Mouse (Mus musculus) liver, postnatal 0 days (tissue): ENCODE measurements around the gene Rapgef5. TPM values are rescaled to one million over a fixed set of nuclear protein-coding genes. Genes with fewer than 3 reads are reported as not detected.

Experiments
- ATAC-seq: fragments of 200-750 bp; cut with Nextera tagmentation; 2 replicates; pipeline ENCODE4 v1.8.0; 2017; ENCODE audit warnings: mild to moderate bottlenecking, moderate library complexity
- DNase-seq: peaks from one replicate; pipeline ENCODE4 v3.0.0-alpha.2; 2016
- H3K27ac ChIP-seq: fragments of 300-500 bp; sonication (generic); 2 replicates; pipeline ENCODE4 v1.5.1; 2014; ENCODE audit warnings: antibody characterized with exemption, moderate library complexity, mild to moderate bottlenecking, low read depth
- H3K27me3 ChIP-seq: fragments of 300-500 bp; sonication (generic); 2 replicates; pipeline ENCODE4 v1.6.1; 2014; ENCODE audit warnings: low read length, control low read depth, mixed read lengths; ENCODE audit not compliant: insufficient read depth
- H3K36me3 ChIP-seq: fragments of 300-500 bp; sonication (generic); replicated peaks from 2 replicates; pipeline ENCODE4 v1.6.1; 2014; ENCODE audit warnings: mild to moderate bottlenecking, control low read depth, low read length, moderate library complexity, mixed read lengths; ENCODE audit not compliant: insufficient read depth
- H3K4me1 ChIP-seq: fragments of 300-500 bp; sonication (generic); 2 replicates; pipeline ENCODE4 v1.6.1; 2014; ENCODE audit warnings: antibody characterized with exemption, mild to moderate bottlenecking, control low read depth; ENCODE audit not compliant: insufficient read depth
- H3K4me2 ChIP-seq: fragments of 300-500 bp; sonication (generic); 2 replicates; pipeline ENCODE4 v1.6.1; 2014; ENCODE audit warnings: low read depth, mild to moderate bottlenecking, low read length, moderate library complexity, mixed read lengths
- H3K4me3 ChIP-seq: fragments of 300-500 bp; sonication (generic); 2 replicates; pipeline ENCODE4 v1.5.1; 2014; ENCODE audit warnings: low read depth, low read length
- H3K9ac ChIP-seq: fragments of 300-500 bp; sonication (generic); replicated peaks from 2 replicates; pipeline ENCODE4 v1.6.1; 2014; ENCODE audit warnings: mild to moderate bottlenecking, moderate library complexity
- H3K9me3 ChIP-seq: fragments of 300-500 bp; sonication (generic); 2 replicates; pipeline ENCODE4 v1.6.1; 2016; ENCODE audit warnings: mild to moderate bottlenecking, control low read depth, low read length, mixed read lengths
- CTCF ChIP-seq: sonication (generic); IDR thresholded peaks from 2 replicates; pipeline ENCODE4 v1.5.1; 2016; ENCODE audit warnings: antibody characterized with exemption, low read depth
- EP300 ChIP-seq: IDR thresholded peaks from 2 replicates; pipeline ENCODE4 v1.6.1; 2016; ENCODE audit warnings: antibody characterized with exemption, low read depth, mild to moderate bottlenecking
- WGBS: fragments of 180-500 bp; shearing (Covaris S2); extraction: QIAGEN DNeasy Blood & Tissue Kit; methylation state at CpG from one replicate; pipeline ENCODE4 v1.1.7; 2014; ENCODE audit not compliant: insufficient replicate concordance; 5-methylcytosine and 5-hydroxymethylcytosine counted together
- polyA plus RNA-seq: library from polyadenylated mRNA; unstranded; fragments of >200 nt; fragmentation: Nextera tagmentation; extraction: Ambion mirVana; gene quantifications from 2 replicates; pipeline ENCODE4 v1.2.1, GENCODE M21; 2015

Gene Rapgef5
- polyA plus RNA-seq, 1 experiment from 2014 or later, result 2.1 TPM

GRCm38 (mm10) chr12:117678916-117679315, 162.6 kb downstream of the Rapgef5 start:
- no peak overlapping the region for H3K4me2 ChIP-seq
- H3K4me3 ChIP-seq, result no peak overlapping the region
- ATAC-seq, result no peak
- no peaks in the 10 kb centered on the region for H3K27me3 ChIP-seq
- no peak for DNase-seq
- no peak for TF ChIP-seq EP300
- no peak for TF ChIP-seq CTCF
- H3K9me3 ChIP-seq, result no peaks in the 10 kb centered on the region
- no peak overlapping the region for H3K27ac ChIP-seq
- 72% methylated on average over 3 of the region's 3 CpGs for WGBS
- H3K4me1 ChIP-seq, result no peaks in the 10 kb centered on the region
- no peak overlapping the region for H3K9ac ChIP-seq
- H3K36me3 ChIP-seq, result no peaks in the 10 kb centered on the region

DNA sequence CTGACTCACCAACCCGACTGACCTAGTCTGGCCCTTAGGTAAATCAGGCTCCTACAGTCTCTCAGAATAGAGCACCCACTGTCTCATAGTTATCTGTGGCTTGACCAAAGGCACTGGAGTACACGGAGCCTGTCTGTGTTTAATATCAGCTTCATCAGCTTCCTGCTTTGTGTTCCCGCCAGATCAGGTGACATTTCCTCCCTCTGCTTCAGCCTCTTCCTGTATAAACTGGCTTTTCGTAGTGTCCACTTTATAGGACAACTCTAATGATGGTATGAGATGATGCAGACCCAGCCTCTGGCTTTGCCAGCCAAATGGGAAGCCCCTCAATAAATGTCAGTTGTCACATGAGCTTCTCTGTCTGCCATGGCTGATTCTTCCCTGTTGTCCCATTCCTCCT, 163.5 kb downstream of the Rapgef5 start:
- Histone ChIP-seq H3K9ac (no peak overlapping the region), H3K27me3 (no peaks in the 10 kb centered on the region), H3K9me3 (no peaks in the 10 kb centered on the region), H3K4me3 (no peak overlapping the region), H3K27ac (no peak overlapping the region), H3K4me1 (no peaks in the 10 kb centered on the region), H3K36me3 (no peaks in the 10 kb centered on the region), H3K4me2 (no peak overlapping the region)
- TF ChIP-seq CTCF (no peak), EP300 (no peak)
- ATAC-seq (no peak), DNase-seq (no peak)
- 42% methylated on average over 4 of the region's 4 CpGs for WGBS

- Histone ChIP-seq H3K36me3 (no peaks in the 10 kb centered on the region), H3K4me1 (no peaks in the 10 kb centered on the region), H3K9me3 (no peaks in the 10 kb centered on the region), H3K9ac (no peak overlapping the region), H3K4me2 (no peak overlapping the region), H3K4me3 (no peak overlapping the region), H3K27ac (no peak overlapping the region), H3K27me3 (no peaks in the 10 kb centered on the region)
- no peak for ATAC-seq
- TF ChIP-seq EP300 (no peak), CTCF (no peak)
- DNase-seq, result no peak
- 67% methylated on average over 4 of the region's 4 CpGs for WGBS
Observed at GRCm38 (mm10) chr12:117681273-117681672, 165.0 kb downstream of the Rapgef5 start.

GRCm38 (mm10) chr12:117683377-117683776, 167.1 kb downstream of the Rapgef5 start:
- H3K4me3 ChIP-seq, result no peak overlapping the region
- H3K9ac ChIP-seq, result no peak overlapping the region
- 51% methylated on average over 2 of the region's 2 CpGs for WGBS
- TF ChIP-seq EP300, result no peak
- TF ChIP-seq CTCF, result no peak
- ATAC-seq (no peak), DNase-seq (no peak)
- no peaks in the 10 kb centered on the region for H3K9me3 ChIP-seq
- H3K4me2 ChIP-seq, result no peak overlapping the region
- no peaks in the 10 kb centered on the region for H3K4me1 ChIP-seq
- no peaks in the 10 kb centered on the region for H3K27me3 ChIP-seq
- no peaks in the 10 kb centered on the region for H3K36me3 ChIP-seq
- H3K27ac ChIP-seq, result no peak overlapping the region

DNA sequence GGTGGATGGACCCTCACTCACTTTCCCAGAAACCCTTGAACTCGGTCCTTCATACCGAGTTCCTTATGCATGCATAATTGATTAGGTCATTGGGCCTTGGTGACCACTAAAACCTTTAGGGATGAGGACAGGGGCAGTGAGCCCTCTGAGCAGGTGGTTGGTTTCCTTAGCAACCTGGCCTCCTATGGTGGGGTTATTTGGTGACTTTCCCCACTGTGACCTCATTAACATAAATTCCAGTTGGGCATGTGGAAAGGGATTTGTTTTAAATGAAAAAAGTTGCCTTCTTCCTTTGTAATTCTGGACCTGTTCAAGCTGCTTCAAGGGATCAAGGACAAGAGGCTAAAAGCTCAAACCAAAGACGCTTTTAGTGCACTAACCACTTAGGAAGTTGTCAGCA, 167.7 kb downstream of the Rapgef5 start:
- 0 out of 2 replicates have a peak, but pooled peaks cover 3% of the 10 kb centered on the region for H3K27me3 ChIP-seq
- H3K27ac ChIP-seq, result no peak overlapping the region
- 69% methylated on average over 3 of the region's 3 CpGs for WGBS
- ATAC-seq (no peak), DNase-seq (no peak)
- no peaks in the 10 kb centered on the region; the same call in 1 of the 2 replicates for H3K4me1 ChIP-seq
- no peaks in the 10 kb centered on the region for H3K9me3 ChIP-seq
- no peak overlapping the region for H3K4me2 ChIP-seq
- H3K9ac ChIP-seq, result no peak overlapping the region
- no peak overlapping the region for H3K4me3 ChIP-seq
- TF ChIP-seq EP300, result no peak
- no peak for TF ChIP-seq CTCF
- H3K36me3 ChIP-seq, result no peaks in the 10 kb centered on the region

DNA sequence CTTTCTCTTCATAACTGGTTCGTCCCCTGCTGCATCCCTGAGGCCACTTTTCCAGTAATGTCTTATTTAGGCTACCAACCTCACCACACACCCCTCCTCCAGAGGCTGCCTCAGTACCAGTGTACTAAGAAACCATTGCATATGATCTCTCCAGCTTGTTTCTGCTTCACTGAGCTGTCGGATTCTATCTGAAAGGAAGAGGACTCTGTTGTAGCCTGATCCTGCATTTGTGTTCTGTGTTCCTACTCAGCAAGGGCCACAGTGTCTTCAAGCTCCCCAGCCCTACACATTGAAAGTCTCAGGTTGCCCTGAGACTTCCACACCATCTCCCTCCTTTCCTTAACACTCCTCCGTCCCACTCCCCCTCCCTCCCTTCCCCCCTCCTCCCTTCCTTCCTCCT, 168.5 kb downstream of the Rapgef5 start:
- H3K27me3 ChIP-seq, result 0 out of 2 replicates have a peak, but pooled peaks cover 3% of the 10 kb centered on the region
- TF ChIP-seq EP300 (no peak), CTCF (no peak)
- WGBS, result 50% methylated on average over 3 of the region's 3 CpGs

DNA sequence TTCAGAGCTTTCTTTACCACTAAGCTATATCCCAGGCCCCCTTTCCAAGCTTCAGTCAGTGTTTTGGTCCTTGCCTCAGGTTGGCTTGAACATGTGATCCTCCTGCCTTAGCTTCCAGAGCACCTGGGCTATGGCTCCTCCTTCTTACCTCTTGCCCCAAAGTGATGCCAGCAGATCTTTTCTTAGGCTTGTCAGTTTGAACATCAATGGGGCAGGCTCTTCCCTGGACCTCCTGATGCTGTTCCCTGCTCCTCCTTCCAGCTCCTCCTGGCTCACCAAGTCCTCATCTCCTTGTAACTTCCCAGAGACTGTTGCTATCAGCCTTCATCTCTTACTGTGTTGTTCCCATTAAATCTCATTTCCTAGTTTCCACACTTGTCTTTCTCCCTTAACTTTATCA, 169.1 kb downstream of the Rapgef5 start:
- Histone ChIP-seq H3K9me3 (no peaks in the 10 kb centered on the region), H3K36me3 (no peaks in the 10 kb centered on the region), H3K4me1 (no peaks in the 10 kb centered on the region; the same call in 1 of the 2 replicates), H3K27me3 (0 out of 2 replicates have a peak, but pooled peaks cover 3% of the 10 kb centered on the region), H3K4me2 (no peak overlapping the region), H3K27ac (no peak overlapping the region), H3K4me3 (no peak overlapping the region), H3K9ac (no peak overlapping the region)
- ATAC-seq (no peak), DNase-seq (no peak)
- TF ChIP-seq CTCF (no peak), EP300 (no peak)

More for the DNA sequence above, 168.5 kb downstream of the Rapgef5 start:
- Histone ChIP-seq H3K9me3 (no peaks in the 10 kb centered on the region), H3K36me3 (no peaks in the 10 kb centered on the region), H3K4me1 (no peaks in the 10 kb centered on the region; the same call in 1 of the 2 replicates), H3K4me3 (no peak overlapping the region), H3K27ac (no peak overlapping the region), H3K4me2 (no peak overlapping the region), H3K9ac (no peak overlapping the region)
- DNase-seq (no peak), ATAC-seq (no peak)
